Comparison of ENCODE assay signal across 20 mouse cellular contexts in genomic region chr5:50015147-50015697, GRCm38 (mm10). TPM values are rescaled to one million over a fixed set of nuclear protein-coding genes. Genes with fewer than 3 reads are reported as not detected.
A peak's percentile ranks its signal among the peaks of the same experiment; 100 is the strongest.
DNase-seq lines count a peak whose midpoint lies in the region; ATAC-seq and TF ChIP-seq lines count a peak whose summit lies in the region.
"Had no signal": no experiment of that assay in that cellular context is flagged by ENCODE, and none has a peak within 500 bp of the region (broad histone marks: within the 10 kb centered on the region; RNA-seq: fewer than 3 reads in every experiment).

No protein-coding gene starts in this region.

- no peak overlapping the region for H3K27ac ChIP-seq in embryonic facial prominence, embryonic 11.5 days (replicated peaks; ENCODE audit: low read depth, low read length)
- H3K27ac ChIP-seq in embryonic facial prominence, embryonic 10.5 days (replicated peaks): no peak overlapping the region
- H3K27ac ChIP-seq in midbrain, embryonic 12.5 days (replicated peaks): 0 out of 2 replicates have a peak overlapping the region, but pooled peaks have one; percentile 15
- H3K27ac ChIP-seq in midbrain, embryonic 16.5 days (ENCODE audit: low read length): no peak overlapping the region
- H3K27ac ChIP-seq in limb, embryonic 12.5 days: peak overlapping the region; percentile 62
- H3K27ac ChIP-seq in intestine, postnatal 0 days (ENCODE audit: low read depth, low read length): no peak overlapping the region
- H3K27ac ChIP-seq: hindbrain, embryonic 12.5 days; lung, embryonic 15.5 days had no signal

- 0 out of 2 replicates have a peak, but pooled peaks have one; percentile 54 for ATAC-seq in embryonic facial prominence, embryonic 11.5 days (replicated peaks; ENCODE audit: insufficient number of reproducible peaks, low FRiP score, low TSS enrichment, low read depth)
- 0 out of 2 replicates have a peak, but pooled peaks have one; percentile 20 for ATAC-seq in midbrain, embryonic 12.5 days (ENCODE audit: low FRiP score, low read depth)
- no peak for ATAC-seq in midbrain, embryonic 16.5 days
- no peak for ATAC-seq in limb, embryonic 12.5 days (ENCODE audit: insufficient number of reproducible peaks, insufficient read depth, low FRiP score, low TSS enrichment, low read depth)
- peak; percentile 77 for ATAC-seq in megakaryocyte-erythroid progenitor cell, adult 5-6 weeks (replicated peaks; ENCODE audit: low FRiP score, low TSS enrichment, poor library complexity, severe bottlenecking)
- ATAC-seq in intestine, postnatal 0 days: no peak
- ATAC-seq: Patski had no signal

- TF ChIP-seq CTCF in intestine, postnatal 0 days (IDR thresholded peaks at IDR 0.05; ENCODE audit: low read depth): no peak

- no peak overlapping the region for H3K4me3 ChIP-seq in embryonic facial prominence, embryonic 11.5 days (ENCODE audit: low read depth, low read length)
- H3K4me3 ChIP-seq in embryonic facial prominence, embryonic 10.5 days: no peak overlapping the region
- H3K4me3 ChIP-seq in midbrain, embryonic 12.5 days: no peak overlapping the region
- H3K4me3 ChIP-seq in midbrain, embryonic 16.5 days (ENCODE audit: low read depth, low read length): no peak overlapping the region
- no peak overlapping the region for H3K4me3 ChIP-seq in limb, embryonic 12.5 days (replicated peaks)
- no peak overlapping the region for H3K4me3 ChIP-seq in intestine, postnatal 0 days (ENCODE audit: low read depth, low read length)
- H3K4me3 ChIP-seq: erythroblast, embryonic 14.5 days; hindbrain, embryonic 12.5 days; lung, embryonic 15.5 days had no signal

- no peaks in the 10 kb centered on the region for H3K4me1 ChIP-seq in embryonic facial prominence, embryonic 11.5 days (ENCODE audit: control insufficient read depth, insufficient read depth, low read length)
- H3K4me1 ChIP-seq in embryonic facial prominence, embryonic 10.5 days: peaks cover 14% of the 10 kb centered on the region
- peaks cover 11% of the 10 kb centered on the region for H3K4me1 ChIP-seq in midbrain, embryonic 12.5 days
- 0 out of 2 replicates have a peak, but pooled peaks cover 4% of the 10 kb centered on the region for H3K4me1 ChIP-seq in midbrain, embryonic 16.5 days (ENCODE audit: control insufficient read depth, insufficient read depth, low read length)
- H3K4me1 ChIP-seq in limb, embryonic 12.5 days (replicated peaks): peaks cover 25% of the 10 kb centered on the region
- H3K4me1 ChIP-seq in intestine, postnatal 0 days (replicated peaks; ENCODE audit: control insufficient read depth, insufficient read depth, low read length): no peaks in the 10 kb centered on the region
- H3K4me1 ChIP-seq: lung, embryonic 15.5 days had no signal

- DNase-seq in embryonic facial prominence, embryonic 11.5 days (ENCODE audit: low spot score): peak; percentile 58
- no peak for DNase-seq in embryonic facial prominence, embryonic 10.5 days (ENCODE audit: low spot score)
- no peak for DNase-seq in thymus, postnatal 36 days
- DNase-seq: cerebellum, adult 11-12 months; heart, adult 18-20 months; kidney, adult 18-20 months; kidney, postnatal 25 days; layer of hippocampus, adult 9-11 months; right cerebral cortex, adult 18-20 months; thymus, postnatal 25 days had no signal

- no peaks in the 10 kb centered on the region for H3K36me3 ChIP-seq in embryonic facial prominence, embryonic 11.5 days (replicated peaks; ENCODE audit: control insufficient read depth, insufficient read depth, low read depth, low read length)
- H3K36me3 ChIP-seq in embryonic facial prominence, embryonic 10.5 days (replicated peaks): peaks cover 68% of the 10 kb centered on the region
- H3K36me3 ChIP-seq in midbrain, embryonic 12.5 days: peaks cover 12% of the 10 kb centered on the region
- H3K36me3 ChIP-seq in midbrain, embryonic 16.5 days (ENCODE audit: control insufficient read depth, insufficient read depth, low read length): no peaks in the 10 kb centered on the region
- H3K36me3 ChIP-seq in limb, embryonic 12.5 days: peaks cover 60% of the 10 kb centered on the region
- H3K36me3 ChIP-seq in intestine, postnatal 0 days (ENCODE audit: control insufficient read depth, insufficient read depth): peaks cover 5% of the 10 kb centered on the region; the same call in 1 of the 2 replicates
- H3K36me3 ChIP-seq: lung, embryonic 15.5 days had no signal

- H3K9me3 ChIP-seq in embryonic facial prominence, embryonic 11.5 days (replicated peaks; ENCODE audit: control insufficient read depth, low read length): no peaks in the 10 kb centered on the region
- no peaks in the 10 kb centered on the region for H3K9me3 ChIP-seq in embryonic facial prominence, embryonic 10.5 days
- no peaks in the 10 kb centered on the region for H3K9me3 ChIP-seq in midbrain, embryonic 12.5 days
- H3K9me3 ChIP-seq in midbrain, embryonic 16.5 days (replicated peaks; ENCODE audit: control insufficient read depth, low read length, poor library complexity, severe bottlenecking): no peaks in the 10 kb centered on the region
- no peaks in the 10 kb centered on the region for H3K9me3 ChIP-seq in limb, embryonic 12.5 days
- no peaks in the 10 kb centered on the region for H3K9me3 ChIP-seq in intestine, postnatal 0 days (ENCODE audit: control insufficient read depth)
- H3K9me3 ChIP-seq: hindbrain, embryonic 12.5 days; lung, embryonic 15.5 days had no signal

- H3K4me2 ChIP-seq in embryonic facial prominence, embryonic 11.5 days (ENCODE audit: low read depth, low read length): no peak overlapping the region
- H3K4me2 ChIP-seq in midbrain, embryonic 12.5 days (replicated peaks): no peak overlapping the region
- no peak overlapping the region for H3K4me2 ChIP-seq in midbrain, embryonic 16.5 days (ENCODE audit: low read length)
- no peak overlapping the region for H3K4me2 ChIP-seq in limb, embryonic 12.5 days
- no peak overlapping the region for H3K4me2 ChIP-seq in intestine, postnatal 0 days (replicated peaks; ENCODE audit: low read depth)
- H3K4me2 ChIP-seq: hindbrain, embryonic 12.5 days; lung, embryonic 15.5 days had no signal

- H3K27me3 ChIP-seq in embryonic facial prominence, embryonic 11.5 days (ENCODE audit: control insufficient read depth, insufficient read depth, low read length): no peaks in the 10 kb centered on the region
- no peaks in the 10 kb centered on the region for H3K27me3 ChIP-seq in embryonic facial prominence, embryonic 10.5 days (replicated peaks; ENCODE audit: low read depth, poor library complexity, severe bottlenecking)
- H3K27me3 ChIP-seq in midbrain, embryonic 12.5 days: no peaks in the 10 kb centered on the region
- no peaks in the 10 kb centered on the region for H3K27me3 ChIP-seq in midbrain, embryonic 16.5 days (ENCODE audit: control insufficient read depth, insufficient read depth, low read depth, low read length)
- H3K27me3 ChIP-seq in limb, embryonic 12.5 days: no peaks in the 10 kb centered on the region
- H3K27me3 ChIP-seq in intestine, postnatal 0 days (replicated peaks; ENCODE audit: control insufficient read depth, insufficient read depth, low read length): no peaks in the 10 kb centered on the region
- H3K27me3 ChIP-seq: CH12.LX; hindbrain, embryonic 12.5 days; lung, embryonic 15.5 days; Patski had no signal

- WGBS in embryonic facial prominence, embryonic 11.5 days: 50% methylated on average over 5 of the region's 5 CpGs
- WGBS in embryonic facial prominence, embryonic 10.5 days: 53% methylated on average over 5 of the region's 5 CpGs
- 10% methylated on average over 5 of the region's 5 CpGs for WGBS in midbrain, embryonic 12.5 days
- 16% methylated on average over 5 of the region's 5 CpGs for WGBS in midbrain, embryonic 16.5 days
- WGBS in limb, embryonic 12.5 days: 31% methylated on average over 5 of the region's 5 CpGs
- 82% methylated on average over 5 of the region's 5 CpGs for WGBS in intestine, postnatal 0 days

- H3K9ac ChIP-seq in embryonic facial prominence, embryonic 11.5 days (replicated peaks; ENCODE audit: low read length): no peak overlapping the region
- no peak overlapping the region for H3K9ac ChIP-seq in midbrain, embryonic 12.5 days (replicated peaks)
- no peak overlapping the region for H3K9ac ChIP-seq in midbrain, embryonic 16.5 days (ENCODE audit: low read depth, low read length)
- H3K9ac ChIP-seq in limb, embryonic 12.5 days (replicated peaks): no peak overlapping the region
- H3K9ac ChIP-seq in intestine, postnatal 0 days (ENCODE audit: low read depth, low read length): no peak overlapping the region
- H3K9ac ChIP-seq: hindbrain, embryonic 12.5 days; lung, embryonic 15.5 days had no signal

RNA-seq across cellular contexts. Expression of gene Adgra3, which starts 43.6 kb away (rescaled TPM):
- 45.6 and 47.4 TPM in 2 replicates for polyA plus RNA-seq in embryonic facial prominence, embryonic 11.5 days (2014; fragmentation: Nextera tagmentation; extraction: Ambion mirVana)
- polyA plus RNA-seq in embryonic facial prominence, embryonic 10.5 days (2016; fragmentation: Nextera tagmentation; extraction: Ambion mirVana): 42.8 and 45.7 TPM in 2 replicates
- polyA plus RNA-seq in midbrain, embryonic 12.5 days (2016; fragmentation: Nextera tagmentation; extraction: Ambion mirVana): 41.9 and 49.2 TPM in 2 replicates
- 9.9 and 11.5 TPM in 2 replicates for polyA plus RNA-seq in midbrain, embryonic 16.5 days (2015; fragmentation: Nextera tagmentation; extraction: Ambion mirVana)
- polyA plus RNA-seq in limb, embryonic 12.5 days (2016; fragmentation: Nextera tagmentation; extraction: Ambion mirVana): 69.7 and 73.5 TPM in 2 replicates
- total RNA-seq in megakaryocyte-erythroid progenitor cell, adult 5-6 weeks (2014; fragmentation: Nextera tagmentation): 1.4 and 2.5 TPM in 2 replicates
- 2.8 and 3.2 TPM in 2 replicates for total RNA-seq in megakaryocyte-erythroid progenitor cell, adult 5-6 weeks (2017)
- 8.9 and 10.5 TPM in 2 replicates for polyA plus RNA-seq in intestine, postnatal 0 days (2015; fragmentation: Nextera tagmentation; extraction: Ambion mirVana)
- total RNA-seq: CH12.LX had no signal

Comparison
In these comparisons a context has a peak if more than half of its experiments do, and no peak if none do; other contexts are left out.
1. ATAC-seq: peak in embryonic facial prominence, embryonic 11.5 days (single experiment), midbrain, embryonic 12.5 days (single experiment) and megakaryocyte-erythroid progenitor cell, adult 5-6 weeks (single experiment); none in midbrain, embryonic 16.5 days (single experiment), limb, embryonic 12.5 days (single experiment) and intestine, postnatal 0 days (single experiment).
2. H3K27ac ChIP-seq: peak in midbrain, embryonic 12.5 days (single experiment) and limb, embryonic 12.5 days (single experiment); none in embryonic facial prominence, embryonic 11.5 days (single experiment), embryonic facial prominence, embryonic 10.5 days (single experiment), midbrain, embryonic 16.5 days (single experiment) and intestine, postnatal 0 days (single experiment).